Mouse (Mus musculus): ENCODE data around the gene Fbxo30.
A peak's percentile ranks its signal among the peaks of the same experiment; 100 is the strongest.
"Not testable (repeated sequence)": the region's sequence is repeated elsewhere in the genome, so short reads cannot be mapped to it uniquely, and the experiment has no call there.

Gene Fbxo30

DNA sequence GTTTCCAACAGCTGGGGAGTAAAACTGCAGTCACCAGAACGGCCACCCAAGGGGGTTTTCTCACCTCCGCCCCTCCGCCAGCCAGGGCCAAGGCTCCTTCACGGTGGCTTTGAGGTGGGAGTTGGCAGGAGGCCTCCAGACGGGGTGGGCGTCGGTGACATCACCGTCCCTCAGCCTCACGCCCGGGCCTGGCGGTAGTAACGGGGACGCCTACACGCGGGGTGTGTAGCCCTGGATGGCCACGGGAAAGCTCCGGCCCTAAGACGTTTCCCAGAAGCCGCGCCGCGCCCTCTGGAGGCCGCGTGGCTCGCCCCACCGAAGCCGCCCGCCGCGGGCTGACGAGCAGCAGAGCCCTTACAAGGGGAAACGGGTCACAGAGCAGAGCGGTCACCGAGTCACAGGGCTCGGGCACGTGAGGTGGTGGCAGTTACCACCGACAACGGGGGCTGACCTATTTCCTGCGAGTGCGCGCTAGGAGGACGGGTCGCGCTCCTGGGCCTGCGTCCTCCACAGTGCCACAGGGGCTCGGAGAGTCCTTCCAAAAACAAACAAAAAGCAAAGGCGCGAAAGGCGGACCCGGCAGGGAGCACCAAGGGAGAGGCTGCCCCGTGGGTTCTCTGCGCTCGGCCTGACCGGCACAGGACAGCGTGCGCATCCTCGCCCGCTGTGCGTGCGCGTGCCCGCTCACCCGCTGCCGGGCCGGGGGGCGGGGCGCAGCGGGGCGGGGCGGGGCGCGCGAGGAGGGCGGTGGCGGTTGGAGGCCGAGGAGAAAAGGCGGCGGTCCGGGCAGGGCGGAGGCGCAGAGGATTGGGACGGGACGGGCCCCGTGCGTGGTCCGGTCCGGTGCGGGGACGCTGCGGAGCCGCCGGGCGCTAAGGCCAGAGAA lies at the start of gene Fbxo30:
TSS of gene Fbxo30 (plus strand) at position 753 of the 886 bp plus-strand sequence.
- peak; percentile 97 for DNase-seq (ENCODE audit: low spot score)

DNA sequence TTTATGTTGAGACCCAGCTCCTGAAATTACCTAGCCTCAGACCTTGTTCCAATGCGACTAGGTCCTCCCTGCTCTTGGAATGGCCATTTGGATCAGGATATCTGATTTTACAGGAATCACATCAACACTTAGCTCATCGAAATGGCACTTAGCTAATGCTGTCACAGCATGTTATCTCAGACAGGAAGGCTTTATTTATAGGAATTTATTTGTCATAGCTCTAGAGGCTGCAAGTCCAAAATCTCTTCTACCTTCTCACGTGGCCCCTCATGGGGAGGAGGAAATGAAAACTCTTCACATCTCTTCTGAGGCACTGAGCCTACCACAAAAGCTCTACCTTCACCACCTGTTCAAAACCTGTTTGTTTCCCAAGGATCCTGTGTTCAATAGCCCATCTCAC lies 47.9 kb upstream of the Fbxo30 start:
- no peak for DNase-seq (ENCODE audit: low spot score)

DNA sequence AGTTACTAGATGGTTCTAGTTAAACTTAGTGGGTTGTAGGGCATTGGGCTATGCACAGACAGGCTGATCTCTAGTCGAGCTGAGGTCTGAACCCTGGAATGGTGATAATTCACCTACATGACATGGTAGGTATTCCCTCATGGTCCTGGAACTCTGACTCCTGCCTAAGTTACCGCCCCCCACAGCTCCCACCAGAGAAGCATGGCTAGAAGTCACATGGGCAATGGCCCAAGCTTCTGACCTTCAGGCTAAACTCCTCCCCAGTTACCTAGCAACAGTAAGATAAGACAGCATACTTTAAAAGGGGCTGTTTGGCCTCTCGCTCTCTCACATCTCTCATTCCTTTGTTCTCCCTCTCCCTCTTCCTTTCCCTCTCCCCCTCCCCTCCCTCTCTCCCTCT lies 38.1 kb upstream of the Fbxo30 start:
- DNase-seq (ENCODE audit: low spot score): not testable (repeated sequence)

DNA sequence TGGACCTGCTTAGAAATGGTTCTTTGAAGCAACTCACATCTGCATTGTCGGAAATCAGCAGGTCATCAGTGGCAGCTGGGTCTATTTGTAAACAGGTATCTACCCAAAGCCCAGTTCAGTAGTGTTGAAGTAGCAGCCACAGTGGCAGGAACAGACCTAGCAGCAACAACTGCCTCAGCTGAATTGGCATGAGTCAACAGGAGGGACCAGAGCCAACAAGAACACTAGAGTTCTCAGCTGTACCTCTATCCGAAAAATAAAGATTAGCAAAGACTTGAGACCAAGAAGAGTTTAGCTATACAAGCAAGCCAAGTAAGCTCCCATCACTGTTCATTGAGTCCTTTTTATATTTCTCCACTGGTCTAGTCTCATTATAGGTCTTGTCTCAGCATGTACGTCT lies 32.9 kb upstream of the Fbxo30 start:
- DNase-seq (ENCODE audit: low spot score): no peak

DNA sequence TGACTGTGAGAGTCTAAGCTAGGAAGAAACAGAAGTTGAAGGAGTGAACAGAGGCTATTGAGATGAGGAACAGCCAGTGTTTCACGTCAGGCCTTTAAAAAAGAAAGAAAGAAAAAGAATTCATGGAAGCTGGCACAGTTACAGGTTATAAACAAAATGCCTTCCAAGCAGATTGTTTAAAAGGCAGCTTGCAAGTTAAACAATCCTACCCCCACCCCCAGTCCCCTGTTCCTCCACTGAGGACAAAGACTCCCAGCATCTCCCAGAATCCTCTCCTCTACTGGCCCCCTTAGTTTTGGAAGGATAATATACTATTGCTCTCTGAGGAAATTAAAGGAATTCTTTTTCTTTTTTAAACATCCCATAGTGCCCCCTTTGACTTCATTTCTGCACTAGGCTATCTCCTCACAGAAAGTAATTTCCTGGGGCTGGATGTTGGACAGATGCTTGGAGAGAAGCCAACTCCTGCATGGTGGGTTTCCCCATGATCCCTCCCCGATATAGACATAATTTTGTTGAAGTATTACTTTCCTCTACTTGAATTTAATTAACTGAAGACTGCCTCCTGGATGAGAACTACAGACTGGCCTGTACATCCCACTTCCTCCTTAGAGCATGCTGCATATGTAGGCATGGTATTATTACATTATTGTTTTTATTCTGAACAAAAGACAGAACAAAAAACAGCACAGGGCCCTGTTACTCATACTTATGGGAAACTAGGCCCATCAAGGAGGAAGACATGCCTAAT lies 30.7 kb upstream of the Fbxo30 start:
- no peak for DNase-seq (ENCODE audit: low spot score)

DNA sequence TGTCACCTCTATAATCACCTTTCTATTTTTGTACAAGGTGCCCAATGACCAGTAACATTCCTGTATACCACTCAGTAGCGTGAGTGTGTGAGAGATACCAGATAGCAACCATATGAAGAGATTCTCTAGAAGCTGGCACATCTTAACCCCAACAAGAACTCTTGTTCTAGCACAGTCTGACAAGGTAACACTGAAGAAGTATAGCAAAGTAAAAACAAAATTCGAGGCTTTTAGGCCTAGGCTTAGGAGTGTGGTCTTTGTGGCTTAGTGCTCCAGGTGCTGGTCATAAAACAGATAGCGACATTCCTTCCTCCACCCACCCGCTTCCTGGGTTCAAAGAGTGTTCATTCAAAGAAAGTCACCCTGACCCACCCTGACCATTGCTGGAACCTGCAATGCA lies 27.5 kb upstream of the Fbxo30 start:
- not testable (repeated sequence) for DNase-seq (ENCODE audit: low spot score)

DNA sequence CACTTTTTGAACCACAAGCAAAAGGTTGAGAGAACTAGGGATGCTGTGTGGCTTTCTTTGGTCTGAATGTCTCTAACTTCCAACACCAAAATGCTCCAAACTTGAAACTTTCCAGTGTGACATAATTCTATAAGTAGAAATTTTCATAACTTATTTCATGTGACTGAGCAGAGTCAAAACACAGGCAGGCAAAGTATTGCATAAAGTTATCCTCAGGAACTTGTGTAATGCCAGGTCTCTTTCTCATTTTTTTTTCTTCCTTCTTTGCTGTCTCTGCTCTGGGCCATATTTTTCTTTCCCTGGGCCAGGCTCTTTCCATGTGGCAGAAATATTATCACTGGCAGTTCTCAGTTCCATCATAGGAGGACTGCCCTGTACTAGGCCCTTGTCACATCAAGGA lies 21.0 kb upstream of the Fbxo30 start:
- DNase-seq (ENCODE audit: low spot score): no peak

DNA sequence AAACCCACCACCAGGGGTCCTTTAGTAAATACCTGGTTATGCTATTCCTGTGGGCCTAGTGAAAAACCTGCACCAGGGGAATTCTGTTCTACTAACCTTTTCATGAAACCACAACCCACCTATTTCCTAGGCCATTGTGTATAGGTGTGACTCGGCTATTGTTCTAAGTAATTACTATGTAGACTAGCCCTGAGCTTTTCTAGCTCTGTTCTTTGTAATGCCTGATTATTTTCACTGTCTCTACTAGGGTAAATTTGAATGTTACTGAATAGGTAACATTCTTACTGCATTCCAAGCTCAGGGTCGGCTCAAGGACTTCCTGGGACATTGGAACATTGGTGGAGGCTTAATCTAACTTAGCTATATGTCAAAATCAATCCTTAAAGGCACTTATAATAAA lies 18.8 kb upstream of the Fbxo30 start:
- DNase-seq (ENCODE audit: low spot score): not testable (repeated sequence)

DNA sequence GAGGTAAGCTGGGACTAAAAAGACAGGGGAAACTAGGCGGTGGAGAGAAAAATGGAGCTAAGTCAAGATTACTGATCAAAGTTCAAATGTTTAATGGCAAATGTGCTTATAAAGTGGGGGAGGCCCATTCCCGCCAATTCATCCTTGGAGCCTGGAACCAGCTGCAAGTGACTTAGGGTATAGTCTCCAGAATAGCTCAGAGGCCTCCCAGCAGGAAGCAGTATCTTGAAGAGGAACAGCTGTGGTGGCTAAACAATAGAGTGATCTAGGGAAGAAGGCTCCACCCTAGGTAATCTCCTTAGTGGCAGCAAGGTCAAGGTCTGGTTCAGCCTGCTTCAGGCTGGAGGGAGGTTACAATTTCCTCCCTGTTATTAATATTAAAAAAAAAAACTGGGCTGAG lies 17.3 kb upstream of the Fbxo30 start:
- not testable (repeated sequence) for DNase-seq (ENCODE audit: low spot score)

DNA sequence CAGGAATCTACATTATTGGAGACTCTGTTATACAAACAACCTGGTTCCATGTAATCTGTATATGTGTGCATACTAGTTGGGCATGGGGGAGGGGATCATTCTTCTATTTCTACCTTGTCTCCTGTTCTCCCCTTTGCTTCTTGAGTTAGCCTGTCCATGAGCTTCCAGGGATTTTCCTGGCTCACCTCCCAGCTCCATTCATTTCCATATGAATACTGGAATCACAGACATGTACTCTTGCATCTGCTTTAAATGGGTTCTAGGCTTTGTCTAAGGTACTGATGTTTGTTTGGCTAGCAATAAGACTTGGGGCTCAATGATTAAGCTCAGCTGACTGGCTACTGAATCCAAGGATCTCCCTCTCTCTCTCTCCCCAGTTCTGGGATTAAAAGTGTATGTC lies 12.0 kb upstream of the Fbxo30 start:
- no peak for DNase-seq (ENCODE audit: low spot score)

DNA sequence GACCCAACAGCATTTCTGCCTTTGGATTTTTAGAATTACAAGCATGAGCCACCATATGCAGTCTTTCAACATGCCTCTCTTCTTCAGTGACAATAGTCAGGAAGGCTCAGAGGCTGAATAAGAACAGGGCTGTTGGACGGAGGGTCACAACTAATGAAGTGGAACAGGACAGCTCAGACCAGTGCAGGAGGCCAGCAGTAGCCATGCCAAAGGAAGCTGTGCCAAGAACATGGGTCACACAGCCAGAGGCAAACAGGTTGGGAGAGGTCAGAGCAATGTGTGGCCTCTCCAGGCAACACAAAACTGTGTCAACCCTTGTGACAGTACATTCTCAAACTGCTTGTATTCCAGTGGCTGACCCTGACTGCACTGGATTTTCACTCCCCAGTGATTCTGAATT lies 6.7 kb upstream of the Fbxo30 start:
- no peak for DNase-seq (ENCODE audit: low spot score)

DNA sequence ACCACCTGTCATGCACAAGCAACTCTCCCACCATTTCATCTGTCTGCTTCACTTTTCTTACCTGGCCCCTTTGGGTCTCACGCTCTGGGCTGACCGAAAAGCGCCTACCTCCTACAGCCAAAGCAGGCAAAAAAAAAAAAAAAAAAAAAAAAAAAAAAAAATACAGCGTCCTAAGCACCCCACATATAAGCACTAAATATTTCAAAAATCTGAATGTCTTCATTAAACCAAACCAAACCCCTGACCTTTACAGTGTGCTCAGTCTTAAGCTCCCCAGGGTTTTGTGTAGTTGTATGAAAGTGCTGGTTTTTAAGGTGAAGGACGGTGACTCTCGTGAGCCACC lies 924 bp upstream of the Fbxo30 start:
- DNase-seq (ENCODE audit: low spot score): no peak

DNA sequence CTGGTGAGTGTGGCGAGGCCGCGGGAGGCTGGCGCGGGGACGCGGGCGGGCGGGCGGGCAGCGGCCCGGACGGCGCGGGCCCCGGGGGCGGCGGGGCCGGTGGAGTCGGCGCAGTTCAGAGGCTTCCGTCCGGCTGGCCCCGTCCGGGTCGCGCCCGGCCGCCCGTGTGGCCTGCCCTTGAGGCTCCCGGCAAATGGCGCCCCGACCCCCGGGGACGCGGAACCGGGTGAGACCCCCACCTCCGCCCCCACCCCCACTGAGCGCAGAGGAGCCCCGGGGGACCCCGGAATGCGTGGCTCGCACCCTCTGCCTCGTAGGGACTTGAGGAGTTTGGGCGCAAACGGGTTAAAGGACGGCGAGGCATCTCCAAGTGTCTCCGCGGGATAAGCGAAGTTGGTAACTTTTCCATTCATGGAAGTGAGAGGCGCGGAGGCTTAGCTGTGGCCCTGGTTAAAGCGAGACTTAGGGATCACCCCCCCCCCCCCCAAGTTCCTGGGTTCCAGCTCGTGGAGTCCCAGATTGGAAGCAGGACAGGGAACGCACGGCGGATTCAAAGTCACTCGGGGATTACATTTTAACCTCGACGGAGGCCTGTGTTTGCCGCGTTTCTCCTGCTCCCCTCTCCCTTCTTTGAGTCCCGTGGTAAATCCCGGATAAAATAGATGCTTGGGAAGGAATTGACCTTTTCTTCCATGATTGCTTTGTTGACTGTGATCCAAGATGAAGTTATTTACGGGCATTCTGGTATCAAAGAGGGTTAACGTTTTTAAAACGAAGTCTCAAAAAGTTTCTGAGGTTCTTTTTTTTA lies 572 bp downstream of the Fbxo30 start:
- peak; percentile 72 for DNase-seq (ENCODE audit: low spot score)

DNA sequence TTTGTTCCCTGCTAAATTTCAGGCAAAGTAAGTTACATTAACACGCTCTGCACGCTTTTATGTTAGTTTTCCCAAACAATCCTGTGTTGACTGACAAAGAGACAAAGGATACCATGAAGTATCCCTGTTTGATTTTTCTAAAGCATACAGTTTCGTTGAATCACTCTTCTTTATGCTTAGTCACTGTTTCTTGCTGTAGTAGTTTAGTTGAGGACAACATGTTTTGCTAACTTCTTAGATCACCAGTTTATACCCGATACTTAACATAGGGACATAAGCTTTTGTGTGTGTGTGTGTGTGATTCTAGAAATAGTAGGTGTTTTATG lies 1.1 kb downstream of the Fbxo30 start:
- peak; percentile 58 for DNase-seq (ENCODE audit: low spot score)

DNA sequence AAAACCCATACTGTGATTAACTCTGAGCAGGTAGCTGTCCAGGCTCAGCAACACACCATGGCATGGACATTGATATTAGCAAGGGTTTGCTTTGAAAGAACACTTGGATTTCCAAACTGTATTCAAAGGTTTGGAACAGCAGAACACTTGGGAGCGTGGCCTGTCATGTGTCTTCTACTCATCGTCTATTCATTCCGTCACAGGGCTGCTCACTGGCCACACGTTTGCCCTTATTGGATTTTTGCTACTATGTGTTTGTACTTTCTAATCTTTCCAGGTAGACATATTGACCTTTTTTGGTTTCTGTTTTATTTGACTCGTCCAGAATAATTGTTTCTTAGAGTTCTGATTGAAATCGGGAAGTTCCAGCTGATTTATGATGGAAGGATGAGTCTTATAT lies 17.3 kb downstream of the Fbxo30 start:
- no peak for DNase-seq (ENCODE audit: low spot score)

DNA sequence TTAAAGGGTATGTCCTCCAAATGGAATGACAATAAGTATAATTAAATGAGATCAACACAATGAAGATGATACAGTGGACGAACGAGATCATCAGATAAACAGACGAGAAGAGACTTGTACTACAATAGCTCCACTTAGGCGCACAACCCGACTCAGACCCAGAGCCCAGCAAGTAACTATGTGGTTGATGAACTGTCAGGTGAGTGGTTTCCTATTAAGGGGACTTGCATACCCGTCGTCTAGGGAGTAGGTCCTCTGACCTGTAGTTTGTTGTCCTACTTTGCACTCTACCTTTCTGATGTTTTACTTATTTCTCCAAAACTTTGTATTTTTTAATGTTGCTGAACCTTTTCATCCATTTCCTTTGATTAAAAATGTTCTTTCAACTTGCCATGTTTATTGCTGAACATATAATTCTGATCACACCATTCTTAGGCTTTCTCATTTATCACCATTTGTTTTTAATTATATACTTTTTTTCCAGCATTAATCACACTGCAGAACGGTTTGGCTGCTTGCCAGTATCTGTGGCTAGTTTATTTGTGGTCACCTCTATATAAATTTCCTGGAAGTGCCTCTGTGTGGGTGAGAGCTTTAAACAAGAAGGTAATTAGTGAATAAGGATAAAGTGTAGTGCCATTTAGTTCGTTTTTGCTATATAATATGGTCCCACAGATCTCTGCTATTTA lies 24.4 kb downstream of the Fbxo30 start:
- peak; percentile 49 for DNase-seq (ENCODE audit: low spot score)

DNA sequence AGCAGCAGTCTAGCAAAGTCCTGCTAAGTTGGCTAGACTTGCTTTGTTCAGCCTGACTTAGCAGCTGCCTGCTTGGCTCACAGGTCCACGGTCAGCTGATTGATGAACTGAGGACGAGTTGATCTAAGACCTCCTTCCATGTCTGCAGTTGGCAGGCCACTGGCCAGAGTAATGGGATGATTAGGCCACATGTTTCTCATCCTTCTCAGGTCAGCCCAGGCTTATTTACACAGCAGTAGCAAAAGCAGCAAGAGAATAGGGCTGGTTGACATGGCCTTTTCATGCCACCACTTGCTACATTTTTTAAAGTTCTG lies 24.9 kb downstream of the Fbxo30 start:
- DNase-seq (ENCODE audit: low spot score): peak; percentile 62

DNA sequence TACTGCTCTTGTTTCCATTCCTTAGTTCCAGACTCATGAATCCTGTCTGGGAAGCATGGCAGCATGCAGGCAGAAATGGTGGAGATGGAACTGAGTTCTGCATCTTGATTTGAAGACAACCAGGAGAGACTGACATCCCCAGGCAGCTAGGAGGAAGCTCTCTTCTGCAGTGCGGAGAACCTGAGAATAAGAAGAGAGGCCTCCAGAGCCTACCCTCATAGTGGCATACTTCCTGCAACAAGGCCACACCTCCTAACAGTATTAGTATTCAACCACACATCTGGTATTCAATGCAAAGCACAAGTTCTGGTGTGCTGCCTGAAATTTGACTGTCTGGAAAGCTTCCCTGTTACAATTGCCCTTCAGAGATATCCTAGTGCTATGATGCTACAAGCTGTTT lies 28.7 kb downstream of the Fbxo30 start:
- no peak for DNase-seq (ENCODE audit: low spot score)

DNA sequence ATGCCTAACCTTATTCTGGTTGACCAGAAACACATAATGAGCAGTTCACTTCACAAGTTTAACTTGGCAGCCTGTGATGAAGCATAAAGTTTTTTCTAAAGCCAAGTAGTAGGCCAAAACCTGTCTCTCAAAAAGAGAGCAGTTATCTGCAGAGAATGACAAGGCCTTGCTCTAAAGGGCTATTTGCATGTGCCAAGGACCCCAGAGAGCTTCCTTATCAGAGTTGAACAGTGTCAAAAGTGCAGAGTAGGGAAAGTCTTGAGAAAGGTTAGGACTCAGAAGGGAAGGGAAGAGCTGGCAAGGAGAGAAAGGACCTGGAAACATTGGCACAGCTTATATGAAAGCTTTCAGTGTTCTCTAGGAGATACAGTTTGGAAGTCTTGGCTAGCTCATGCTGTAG lies 29.4 kb downstream of the Fbxo30 start:
- DNase-seq (ENCODE audit: low spot score): no peak

DNA sequence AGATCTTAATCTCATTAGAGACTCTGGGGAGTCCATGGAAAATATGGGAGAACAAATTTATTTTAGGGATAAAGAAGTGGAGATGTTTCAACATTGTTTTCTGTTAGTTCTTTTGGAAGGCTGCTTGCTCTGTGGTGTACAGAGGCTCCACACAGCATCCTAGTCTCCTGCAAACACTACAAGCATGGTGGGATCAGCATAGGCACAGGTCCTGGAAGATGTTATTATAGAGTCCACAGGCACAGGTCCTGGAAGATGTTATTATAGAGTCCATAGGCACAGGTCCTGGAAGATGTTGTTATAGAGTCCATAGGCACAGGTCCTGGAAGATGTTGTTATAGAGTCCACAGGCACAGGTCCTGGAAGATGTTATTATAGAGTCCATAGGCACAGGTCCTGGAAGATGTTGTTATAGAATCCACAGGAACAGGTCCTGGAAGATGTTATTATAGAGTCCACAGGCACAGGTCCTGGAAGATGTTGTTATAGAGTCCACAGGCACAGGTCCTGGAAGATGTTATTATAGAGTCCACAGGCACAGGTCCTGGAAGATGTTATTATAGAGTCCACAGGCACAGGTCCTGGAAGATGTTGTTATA lies 36.8 kb downstream of the Fbxo30 start:
- DNase-seq (ENCODE audit: low spot score): peak; percentile 71

DNA sequence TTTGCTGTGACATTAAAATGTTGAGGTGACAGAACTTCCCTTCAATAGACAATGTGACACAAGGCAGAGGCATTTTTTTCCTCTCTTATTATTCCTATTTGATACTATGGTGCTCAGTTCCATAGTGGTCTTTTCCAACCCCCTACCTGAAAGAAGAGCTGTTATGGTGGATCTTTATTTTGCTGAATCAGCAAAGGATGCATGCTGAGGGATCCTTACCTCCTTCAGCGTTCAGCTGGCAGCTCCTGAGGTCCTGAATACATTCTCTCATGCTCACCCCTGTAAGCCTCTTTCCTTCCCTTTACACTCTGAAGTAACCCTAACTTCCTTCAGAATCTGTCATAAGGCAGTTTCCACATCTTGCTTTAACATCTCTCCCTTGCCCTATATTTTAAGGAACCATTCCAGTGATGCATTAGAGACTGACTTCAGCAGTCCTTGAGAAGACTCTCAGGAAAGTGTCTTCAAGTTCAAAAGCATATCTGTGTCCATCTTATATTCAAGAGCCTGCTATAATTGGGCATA lies 38.4 kb downstream of the Fbxo30 start:
- no peak for DNase-seq (ENCODE audit: low spot score)

DNA sequence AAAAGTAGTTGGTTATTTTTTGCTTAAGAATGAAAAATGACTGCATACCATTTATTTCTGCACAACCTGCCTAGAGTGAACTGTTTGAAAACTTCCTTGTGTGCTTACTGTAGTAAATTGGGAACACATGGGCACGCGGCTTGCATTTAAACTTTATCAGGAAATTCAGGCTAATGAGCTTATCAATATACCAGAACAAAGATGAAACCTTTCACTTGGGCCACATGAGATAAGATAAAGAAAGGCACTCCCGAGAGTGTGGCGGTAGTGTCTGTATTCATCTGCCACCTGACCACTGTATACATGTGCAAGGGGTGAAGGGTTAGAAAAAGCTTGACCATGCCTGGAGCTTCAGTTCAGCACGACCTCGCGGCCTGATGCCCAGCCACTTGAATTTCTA lies 41.2 kb downstream of the Fbxo30 start:
- no peak for DNase-seq (ENCODE audit: low spot score)
